Mouse (Mus musculus) intestine, embryonic 14.5 days (tissue): ENCODE data around the gene Srpk3. TPM values are rescaled to one million over a fixed set of nuclear protein-coding genes. Genes with fewer than 3 reads are reported as not detected.

Experiments
- ATAC-seq: fragments of 200-750 bp; cut with Nextera tagmentation; replicated peaks from 2 replicates; pipeline ENCODE4 v1.8.0; 2017; ENCODE audit warnings: low read depth, moderate number of reproducible peaks, moderate TSS enrichment, moderate library complexity; ENCODE audit not compliant: low FRiP score, low TSS enrichment
- DNase-seq: peaks from one replicate; pipeline ENCODE4 v3.0.0-alpha.2; 2018; ENCODE audit warnings: low spot score
- H3K27ac ChIP-seq: fragments of 300-500 bp; sonication (generic); 2 replicates; pipeline ENCODE4 v1.5.1; 2014; ENCODE audit warnings: low read depth, mild to moderate bottlenecking, control low read depth
- H3K27me3 ChIP-seq: fragments of 300-500 bp; sonication (generic); replicated peaks from 2 replicates; pipeline ENCODE4 v1.6.1; 2014; ENCODE audit warnings: low read length, control low read depth; ENCODE audit not compliant: control insufficient read depth, insufficient read depth
- H3K36me3 ChIP-seq: fragments of 300-500 bp; sonication (generic); 2 replicates; pipeline ENCODE4 v1.6.1; 2014; ENCODE audit warnings: low read length, control low read depth; ENCODE audit not compliant: control insufficient read depth, insufficient read depth
- H3K4me1 ChIP-seq: fragments of 300-500 bp; sonication (generic); replicated peaks from 2 replicates; pipeline ENCODE4 v1.6.1; 2014; ENCODE audit warnings: low read length, control low read depth, mixed read lengths; ENCODE audit not compliant: control insufficient read depth, insufficient read depth
- H3K4me2 ChIP-seq: fragments of 300-500 bp; sonication (generic); 2 replicates; pipeline ENCODE4 v1.6.1; 2014; ENCODE audit warnings: low read length
- H3K4me3 ChIP-seq: fragments of 300-500 bp; sonication (generic); 2 replicates; pipeline ENCODE4 v1.5.1; 2014; ENCODE audit warnings: low read depth, low read length, control low read depth, mixed read lengths
- H3K9ac ChIP-seq: fragments of 300-500 bp; sonication (generic); 2 replicates; pipeline ENCODE4 v1.6.1; 2014; ENCODE audit warnings: mild to moderate bottlenecking, low read length
- H3K9me3 ChIP-seq: fragments of 300-500 bp; sonication (generic); 2 replicates; pipeline ENCODE4 v1.6.1; 2016; ENCODE audit warnings: low read length, control low read depth; ENCODE audit not compliant: control insufficient read depth
- WGBS: fragments of 180-500 bp; shearing (Covaris S2); extraction: QIAGEN DNeasy Blood & Tissue Kit; methylation state at CpG from one replicate; pipeline ENCODE4 v1.1.7; 2014; 5-methylcytosine and 5-hydroxymethylcytosine counted together
- polyA plus RNA-seq: library from polyadenylated mRNA; unstranded; fragments of >200 nt; fragmentation: Nextera tagmentation; extraction: Ambion mirVana; gene quantifications from 2 replicates; pipeline ENCODE4 v1.2.1, GENCODE M21; 2014

The Srpk3 gene
- polyA plus RNA-seq, 1 experiment from 2014 or later, result 1.7 TPM

DNA sequence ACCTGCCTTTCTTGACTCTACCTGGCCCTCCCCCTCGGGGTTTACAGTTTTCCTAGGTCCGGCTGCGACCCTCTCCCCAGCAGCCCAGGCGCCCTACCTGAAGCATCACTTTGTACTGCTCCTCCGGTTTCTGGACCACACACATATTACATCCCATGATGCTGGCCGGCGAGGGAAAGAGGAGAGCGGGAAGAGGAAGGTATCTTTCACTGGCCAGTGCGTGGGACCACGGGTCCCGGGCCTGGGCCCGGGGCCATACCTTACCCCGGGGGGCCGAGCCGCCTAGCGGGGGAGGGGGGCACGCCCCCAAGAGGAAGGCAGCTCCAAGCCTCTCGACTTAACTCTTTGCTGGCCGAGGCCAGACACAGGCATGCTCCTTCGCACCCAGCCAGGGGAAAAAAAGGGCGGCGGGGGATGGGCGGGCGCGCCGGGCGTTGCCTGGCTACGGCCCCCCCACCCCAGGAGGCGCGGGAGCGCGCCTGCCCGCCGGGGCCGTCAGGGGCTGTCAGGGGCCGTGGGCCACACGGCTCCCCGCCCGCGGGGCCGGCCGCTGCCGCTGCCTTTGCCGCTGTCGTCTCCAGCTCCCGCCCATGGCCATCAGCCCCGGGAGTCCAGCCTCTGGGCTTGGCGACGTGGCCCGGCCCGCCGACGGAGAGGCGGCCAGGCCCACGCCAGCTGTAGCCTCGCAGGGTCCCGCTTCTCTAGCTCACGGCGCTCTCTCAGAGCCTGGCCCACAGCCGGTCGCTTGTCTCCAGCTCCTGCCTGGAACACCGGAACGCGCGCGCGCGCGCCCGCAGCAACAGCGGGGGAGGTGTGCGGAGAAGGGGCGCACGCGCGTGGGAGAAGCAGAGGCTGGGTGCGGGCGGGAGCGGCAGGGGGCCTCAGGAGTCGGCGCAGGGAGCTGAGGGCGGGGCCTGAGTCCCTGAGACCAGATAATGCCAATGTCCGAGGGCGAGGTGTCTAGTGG, 50.3 kb downstream of the Srpk3 start, which contains the start of gene Pdzd4:
Gene Pdzd4, minus strand, starts transcription at position 785 of the 967 bp plus-strand sequence.
- Histone ChIP-seq H3K27me3 (peaks cover 28% of the 10 kb centered on the region), H3K4me3 (peak within 1 kb of the TSS; percentile 53), H3K36me3 (no peaks in the 10 kb centered on the region), H3K9ac (peak within 1 kb of the TSS; percentile 52), H3K4me2 (peak within 1 kb of the TSS; percentile 55), H3K27ac (peak within 1 kb of the TSS; percentile 22; the same call in 1 of the 2 replicates), H3K4me1 (no peaks in the 10 kb centered on the region), H3K9me3 (no peaks in the 10 kb centered on the region)
- ATAC-seq, result peak; percentile 87
- DNase-seq, result peak; percentile 76
- 17% methylated on average over 54 of the region's 84 CpGs for WGBS

Other genes starting within 250 kb of the Srpk3 start
- gene Dusp9, start 135.0 kb upstream of the Srpk3 start, polyA plus RNA-seq, result 4.6 and 4.9 TPM in 2 replicates
- 17.9 and 20.6 TPM in 2 replicates for gene Pnck, start 114.3 kb upstream of the Srpk3 start, polyA plus RNA-seq
- gene Slc6a8, start 101.3 kb upstream of the Srpk3 start, polyA plus RNA-seq, result 9.1 and 10.8 TPM in 2 replicates
- gene Bcap31, start 58.2 kb upstream of the Srpk3 start, polyA plus RNA-seq, result 230 and 236 TPM in 2 replicates
- 15.7 and 16.8 TPM in 2 replicates for gene Abcd1, start 57.8 kb upstream of the Srpk3 start, polyA plus RNA-seq
- 0.23 and 0.27 TPM in 2 replicates for gene Plxnb3, start 17.3 kb upstream of the Srpk3 start, polyA plus RNA-seq
- gene Idh3g, start 12.5 kb downstream of the Srpk3 start, polyA plus RNA-seq, result 241 and 248 TPM in 2 replicates
- gene Ssr4, start 12.6 kb downstream of the Srpk3 start, polyA plus RNA-seq, result 229 and 263 TPM in 2 replicates
- 1.1 and 1.2 TPM in 2 replicates for gene Pdzd4, start 50.6 kb downstream of the Srpk3 start, polyA plus RNA-seq
- 0.12 TPM in 1 of 2 replicates, not detected in the other for gene Avpr2, start 117.7 kb downstream of the Srpk3 start, polyA plus RNA-seq
- gene L1cam, start 121.7 kb downstream of the Srpk3 start, polyA plus RNA-seq, result 15.1 and 18.0 TPM in 2 replicates
- 4.1 and 4.3 TPM in 2 replicates for gene Arhgap4, start 147.5 kb downstream of the Srpk3 start, polyA plus RNA-seq
- gene Naa10, start 147.5 kb downstream of the Srpk3 start, polyA plus RNA-seq, result 155 and 169 TPM in 2 replicates
- 59.3 and 63.8 TPM in 2 replicates for gene Renbp, start 156.4 kb downstream of the Srpk3 start, polyA plus RNA-seq
- 66.5 and 74.8 TPM in 2 replicates for gene Hcfc1, start 192.0 kb downstream of the Srpk3 start, polyA plus RNA-seq
- gene Irak1, start 249.5 kb downstream of the Srpk3 start, polyA plus RNA-seq, result 50.8 and 55.8 TPM in 2 replicates